1 mouse cellular context compared by ENCODE assay signal in genomic region chr7:131410416-131411058, GRCm38 (mm10).
TF ChIP-seq lines count a peak whose summit lies in the region.

TSS of gene Ikzf5 (minus strand) at chr7:131410521.
TSS of gene Acadsb (plus strand) at chr7:131410601.

TF ChIP-seq in CH12.LX, 34 proteins besides CTCF, POLR2A, EP300 and RAD21 (continued from another document):
- TF ChIP-seq ZKSCAN1 (IDR thresholded peaks at IDR 0.05; ENCODE audit: borderline replicate concordance, low read depth, low read length) (no peak), SIN3A (IDR thresholded peaks at IDR 0.05; ENCODE audit: low read length) (peak; percentile 89; the same call in 1 of the 2 replicates), CHD2 (IDR thresholded peaks at IDR 0.05; ENCODE audit: low read length) (peak; percentile 99), ETS1 (conservative IDR thresholded peaks at IDR 0.05; ENCODE audit: low read depth, low read length) (0 out of 2 replicates have a peak, but pooled peaks have one; percentile 17), IRF4 (IDR thresholded peaks at IDR 0.05; ENCODE audit: low read depth, low read length) (peak; percentile 14; the same call in 1 of the 2 replicates), MEF2A (IDR thresholded peaks at IDR 0.05; ENCODE audit: borderline replicate concordance, low read depth, low read length) (no peak), NELFE (IDR thresholded peaks at IDR 0.05; ENCODE audit: low read depth, low read length) (peak; percentile 30; the same call in 1 of the 2 replicates), POLR2AphosphoS2 (IDR thresholded peaks at IDR 0.05; ENCODE audit: low read depth, low read length) (no peak)
